Mouse (Mus musculus): ENCODE data around the gene Nr4a1.

The Nr4a1 gene

DNA sequence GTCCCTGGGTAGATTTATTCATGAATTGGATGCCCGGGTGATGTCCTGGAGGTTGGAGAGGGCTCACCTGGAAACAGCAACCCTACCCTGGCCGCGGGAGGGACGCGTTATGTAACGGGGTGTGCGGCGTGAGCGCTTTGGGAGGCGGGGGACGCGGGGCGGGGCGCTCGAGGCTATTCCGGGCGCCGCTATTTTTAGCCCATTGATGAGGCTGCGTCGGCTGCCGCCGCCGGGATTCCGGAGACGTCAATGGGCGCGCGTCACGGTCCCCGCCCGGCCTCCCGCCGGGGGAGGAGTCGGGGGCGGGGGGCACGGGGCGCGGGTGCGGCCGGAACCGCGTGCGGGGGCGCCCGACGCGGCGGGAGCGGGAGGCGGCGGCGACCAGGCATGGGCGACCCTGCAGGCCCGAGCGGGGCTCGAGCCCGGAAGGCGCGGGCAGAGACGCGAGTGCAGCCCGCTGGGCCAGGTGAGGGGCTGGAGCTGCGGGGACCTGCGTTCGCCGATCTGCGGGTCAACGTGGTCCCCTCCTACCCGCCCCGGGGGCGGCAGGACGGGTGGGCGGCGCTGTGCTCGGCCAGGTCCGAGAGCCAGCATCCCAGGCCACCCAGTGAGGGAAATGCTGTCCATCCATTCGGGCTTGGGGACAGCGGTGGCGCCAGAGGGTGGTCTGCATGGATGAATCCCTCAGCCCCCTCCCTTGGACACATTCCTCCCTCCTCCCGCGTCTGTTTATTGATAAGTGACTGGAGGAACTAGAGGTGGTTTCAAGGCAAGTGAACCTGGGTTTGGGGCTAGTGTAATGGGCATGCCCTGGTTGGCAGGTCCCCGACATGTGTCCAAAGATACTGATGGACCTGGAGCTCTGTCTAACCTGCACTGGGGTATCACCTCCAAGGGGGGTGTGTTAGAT is at the start of gene Nr4a1:
Nr4a1 (plus strand) TSS at position 384 of the 910 bp plus-strand sequence.
- DNase-seq (ENCODE audit: low spot score in 2 of 2), result peak; percentile 48 to 75

DNA sequence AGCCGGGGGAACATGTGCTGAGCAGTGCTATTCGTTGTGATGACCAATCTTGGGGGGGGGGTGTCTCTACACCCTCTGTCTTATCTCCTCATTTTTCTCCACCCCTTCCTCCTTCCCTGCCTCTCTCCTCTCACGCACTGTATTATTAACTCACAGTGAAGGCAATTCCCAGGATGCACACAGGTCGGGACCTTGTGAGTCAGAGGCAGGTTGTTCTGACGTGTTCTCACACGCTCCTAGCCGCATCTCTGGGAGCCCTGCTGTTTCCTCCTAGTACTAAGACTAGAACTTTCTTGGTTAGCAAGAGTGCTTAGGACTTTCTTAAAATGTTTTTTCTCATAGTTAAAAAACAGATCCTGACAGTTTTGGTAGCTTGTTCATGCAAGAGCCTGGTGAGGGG is 49.3 kb upstream of the Nr4a1 start:
- no peak for DNase-seq (ENCODE audit: low spot score in 2 of 2)

DNA sequence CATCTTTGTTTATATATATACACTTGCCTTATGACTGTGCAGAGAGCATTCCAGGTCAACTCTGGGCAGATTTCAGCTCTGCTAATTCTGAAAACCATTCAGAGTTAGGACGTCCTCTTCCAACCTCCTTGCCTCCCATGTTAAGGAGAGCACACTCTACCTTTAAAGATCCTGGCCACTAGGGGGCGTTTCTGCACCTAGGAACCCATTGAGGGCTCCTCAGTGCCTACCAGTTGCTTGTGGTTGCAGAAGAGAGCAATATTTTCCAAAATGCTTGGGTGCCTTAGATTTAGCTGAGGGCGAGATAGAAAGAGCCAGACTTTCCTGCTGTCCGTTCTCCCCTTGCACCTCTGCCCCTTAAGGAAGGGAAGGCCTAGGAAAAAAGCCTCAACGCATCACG is 43.8 kb upstream of the Nr4a1 start:
- DNase-seq (ENCODE audit: low spot score in 2 of 2), result peak; percentile 49 to 85

DNA sequence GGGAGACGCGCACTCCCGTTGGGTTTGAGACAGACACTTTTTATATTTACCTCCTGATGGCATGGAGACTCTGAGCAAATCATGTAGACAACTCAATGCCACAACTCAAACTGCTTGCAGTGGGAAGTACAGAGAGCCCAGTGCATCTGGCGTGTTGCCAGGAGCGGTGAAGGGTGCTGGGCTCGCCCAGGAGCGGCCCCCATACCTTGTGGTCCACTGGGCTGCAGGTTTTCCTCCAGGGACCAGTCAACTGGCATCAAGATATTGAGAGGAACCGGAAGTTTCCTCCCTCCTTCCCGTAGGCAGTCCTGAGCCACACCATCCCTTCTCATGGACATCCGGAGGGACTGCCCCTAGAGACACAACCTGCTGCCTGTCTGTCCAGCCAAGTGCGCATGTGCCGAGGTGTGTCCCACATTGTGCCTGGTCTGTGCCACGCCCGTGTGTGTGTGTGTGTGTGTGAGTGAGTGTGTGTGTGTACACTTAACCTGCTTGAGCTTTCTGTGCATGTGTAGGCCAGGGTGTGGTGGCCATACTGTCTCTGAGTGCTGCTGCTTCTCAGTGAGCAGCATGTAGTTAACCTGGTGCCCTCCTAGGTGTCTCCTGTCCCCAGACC is 43.0 kb upstream of the Nr4a1 start:
- DNase-seq (ENCODE audit: low spot score in 2 of 2), result no peak

DNA sequence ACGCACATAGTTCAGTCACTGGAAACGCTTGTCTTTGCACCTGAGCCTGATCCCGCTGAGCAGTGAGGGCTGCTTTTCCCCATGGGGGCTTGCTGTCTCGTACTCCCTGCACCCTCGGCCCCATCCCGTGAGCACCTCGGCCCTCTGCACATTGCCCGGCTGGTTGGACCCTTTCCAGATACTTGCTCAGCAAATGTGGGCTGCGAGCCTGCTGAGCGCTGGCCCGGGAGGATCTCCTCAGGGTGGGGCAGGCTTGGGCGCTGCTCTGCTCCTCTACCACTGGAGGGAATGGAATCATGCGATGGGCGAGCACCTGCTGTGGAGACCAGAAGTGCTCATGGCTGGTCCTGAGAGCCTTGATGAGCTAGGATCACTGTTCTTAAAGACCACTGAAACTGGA is 41.6 kb upstream of the Nr4a1 start:
- DNase-seq (ENCODE audit: low spot score in 2 of 2), result no peak

- DNase-seq (ENCODE audit: low spot score in 2 of 2), result no peak
These were observed 38.9 kb upstream of the Nr4a1 start for GRCm38 (mm10) chr15:101215136-101215535.

DNA sequence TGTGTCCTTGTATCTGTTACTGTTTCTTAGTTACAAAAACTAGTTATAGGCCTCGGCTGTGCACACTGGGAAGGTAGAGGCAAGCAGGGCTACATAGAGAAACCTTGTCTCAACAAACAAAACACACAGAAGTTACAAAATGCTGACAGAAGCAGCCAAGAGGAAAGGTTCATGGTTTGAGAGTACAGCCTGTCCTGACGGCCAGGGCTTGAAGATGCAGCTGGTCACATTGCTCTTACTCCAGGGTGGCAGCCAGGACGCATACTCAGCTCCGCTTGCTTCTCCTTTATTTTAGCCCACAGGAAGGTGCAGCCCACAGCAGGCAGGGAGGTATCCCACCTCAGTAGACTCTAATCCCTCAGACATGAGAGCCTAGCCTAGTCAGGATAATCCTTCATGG is 38.0 kb upstream of the Nr4a1 start:
- no peak for DNase-seq (ENCODE audit: low spot score in 2 of 2)

GRCm38 (mm10) chr15:101220905-101221297 is 33.2 kb upstream of the Nr4a1 start:
- DNase-seq (ENCODE audit: low spot score in 2 of 2), result no peak

DNA sequence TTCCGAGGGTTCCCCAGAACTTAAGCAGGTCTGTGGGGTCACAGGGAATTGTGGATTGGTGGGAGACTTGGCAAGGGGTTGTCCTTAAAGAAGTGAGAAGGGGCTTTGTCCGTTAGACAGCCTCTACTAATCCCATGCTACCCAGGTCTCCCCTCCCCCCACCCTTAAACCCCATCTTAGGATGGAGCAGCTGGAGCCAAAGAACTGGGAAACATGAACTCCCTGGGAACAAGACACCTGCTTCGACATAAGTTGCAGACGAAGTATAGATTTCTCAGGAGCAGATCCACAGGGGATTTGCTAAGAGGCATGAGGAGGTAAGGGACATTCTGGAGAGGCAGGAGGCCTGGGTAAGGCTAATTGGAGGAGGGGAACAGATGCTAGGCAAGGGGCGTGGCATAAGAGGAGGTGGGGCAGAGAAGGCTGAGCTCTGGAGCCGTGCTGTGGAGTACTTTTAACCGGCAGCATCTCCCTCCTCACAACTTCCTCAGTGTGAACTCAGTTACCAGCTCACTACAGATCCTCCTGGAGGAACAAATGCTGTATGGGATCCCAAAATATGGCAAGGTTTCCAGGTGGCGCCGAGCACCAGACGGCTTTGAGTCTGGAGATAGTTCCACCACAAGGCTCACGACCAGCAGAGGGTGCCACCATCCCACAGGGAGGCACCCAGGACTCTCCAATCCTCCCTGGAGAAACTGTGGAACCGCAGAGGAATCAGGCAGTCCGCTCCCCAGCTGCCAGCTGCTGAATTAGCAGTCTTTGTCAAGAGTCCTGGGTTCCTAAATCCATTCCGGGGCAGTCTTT is 32.6 kb upstream of the Nr4a1 start:
- peak; percentile 64 to 87 for DNase-seq (ENCODE audit: low spot score in 2 of 2)

GRCm38 (mm10) chr15:101222897-101223482 is 31.1 kb upstream of the Nr4a1 start:
- DNase-seq (ENCODE audit: low spot score in 2 of 2), result no peak

DNA sequence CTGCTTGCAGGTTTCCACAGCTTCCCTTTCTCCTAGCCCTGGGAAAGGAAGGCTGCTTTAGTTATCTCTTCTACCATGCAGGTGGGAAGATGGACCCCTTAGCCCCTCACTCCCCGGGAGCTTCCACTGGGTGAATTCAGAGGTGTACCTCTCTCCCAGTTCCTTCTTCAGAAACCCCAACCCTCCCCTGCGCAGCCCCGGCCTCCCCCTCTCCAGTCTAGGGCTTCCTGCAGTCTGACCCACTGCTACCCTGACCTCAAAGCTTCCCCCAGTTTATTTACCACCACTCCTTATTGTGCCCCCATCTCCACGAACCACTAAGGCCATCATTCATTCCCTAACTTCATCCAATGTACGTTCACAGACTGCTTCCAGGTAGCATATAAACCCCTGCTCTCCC is 30.5 kb upstream of the Nr4a1 start:
- DNase-seq (ENCODE audit: low spot score in 2 of 2), result no peak

- DNase-seq (ENCODE audit: low spot score in 2 of 2), result peak; percentile 71 to 82
These were observed 29.8 kb upstream of the Nr4a1 start, which contains the start of gene Grasp for GRCm38 (mm10) chr15:101224006-101224906. Gene Grasp, plus strand, starts transcription at chr15:101224188.

- no peak for DNase-seq (ENCODE audit: low spot score in 2 of 2)
These were observed 29.1 kb upstream of the Nr4a1 start for GRCm38 (mm10) chr15:101224977-101225376.

DNA sequence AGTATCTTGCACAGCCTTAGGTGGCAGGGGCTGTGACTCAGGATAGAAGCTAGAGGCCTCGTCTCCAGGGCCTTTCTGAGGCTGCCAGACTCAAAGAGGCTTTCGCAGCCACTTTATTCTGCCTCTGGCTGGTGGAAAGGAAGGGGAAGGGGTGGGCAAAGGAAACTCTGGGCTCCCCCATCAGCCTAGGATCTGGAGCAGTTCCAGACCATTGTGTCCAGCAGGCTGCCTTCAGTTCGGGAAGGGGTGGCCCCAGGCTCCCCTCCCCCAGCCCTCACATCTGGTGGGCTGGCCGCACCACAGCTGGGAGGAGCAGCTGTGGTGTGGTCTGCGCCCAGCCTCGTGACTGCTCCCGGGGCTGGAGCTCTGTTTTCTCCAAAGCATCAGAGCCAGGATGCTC is 26.1 kb upstream of the Nr4a1 start:
- no peak for DNase-seq (ENCODE audit: low spot score in 2 of 2)

GRCm38 (mm10) chr15:101228866-101229590 is 25.0 kb upstream of the Nr4a1 start:
- DNase-seq (ENCODE audit: low spot score in 2 of 2), result no peak

DNA sequence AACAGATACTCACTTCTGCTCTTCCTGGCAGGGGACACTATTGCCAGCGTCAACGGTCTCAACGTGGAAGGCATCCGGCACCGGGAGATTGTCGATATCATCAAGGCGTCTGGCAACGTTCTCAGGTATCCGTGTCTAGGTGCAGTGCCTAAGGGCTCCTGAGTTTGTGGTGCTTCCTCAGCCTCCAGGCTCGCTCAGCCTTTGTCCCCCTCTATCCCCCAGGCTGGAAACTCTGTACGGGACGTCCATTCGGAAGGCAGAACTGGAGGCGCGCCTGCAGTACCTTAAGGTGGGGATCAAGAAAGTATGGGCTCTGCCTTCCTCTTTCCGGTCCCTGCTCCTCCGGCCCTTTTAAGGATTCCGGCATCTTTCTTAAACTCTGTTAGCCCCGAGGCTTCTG is 23.6 kb upstream of the Nr4a1 start:
- no peak for DNase-seq (ENCODE audit: low spot score in 2 of 2)

DNA sequence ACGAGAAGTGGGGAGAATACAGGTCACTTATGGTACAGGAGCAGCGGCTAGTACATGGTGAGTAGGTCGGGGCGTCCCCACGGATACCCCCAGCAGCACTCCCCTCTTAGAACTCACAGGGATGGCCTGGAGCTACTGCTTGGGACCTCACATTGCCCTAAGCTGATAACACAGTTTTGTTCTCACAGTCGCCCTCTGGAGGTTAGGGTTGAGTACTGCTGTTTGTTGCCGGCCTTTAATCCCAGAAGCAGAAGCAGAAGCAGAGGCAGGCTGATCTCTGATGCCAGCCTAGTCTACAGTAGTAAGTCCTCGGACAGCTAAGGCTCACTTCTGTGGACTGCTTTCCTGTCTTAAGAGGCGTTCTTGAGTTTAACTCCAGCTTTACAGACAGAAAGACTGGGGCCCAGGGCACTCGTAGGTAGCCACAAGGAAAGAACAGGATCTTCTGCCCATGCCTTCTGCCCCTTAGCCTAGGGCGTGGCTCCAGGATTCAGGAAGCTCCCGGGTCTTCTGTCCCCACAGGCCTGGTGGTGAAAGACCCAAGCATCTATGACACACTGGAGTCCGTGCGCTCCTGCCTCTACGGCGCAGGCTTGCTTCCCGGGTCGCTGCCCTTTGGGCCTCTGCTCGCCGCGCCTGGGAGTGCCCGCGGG is 22.9 kb upstream of the Nr4a1 start:
- peak; percentile 42 to 74 for DNase-seq (ENCODE audit: low spot score in 2 of 2)

DNA sequence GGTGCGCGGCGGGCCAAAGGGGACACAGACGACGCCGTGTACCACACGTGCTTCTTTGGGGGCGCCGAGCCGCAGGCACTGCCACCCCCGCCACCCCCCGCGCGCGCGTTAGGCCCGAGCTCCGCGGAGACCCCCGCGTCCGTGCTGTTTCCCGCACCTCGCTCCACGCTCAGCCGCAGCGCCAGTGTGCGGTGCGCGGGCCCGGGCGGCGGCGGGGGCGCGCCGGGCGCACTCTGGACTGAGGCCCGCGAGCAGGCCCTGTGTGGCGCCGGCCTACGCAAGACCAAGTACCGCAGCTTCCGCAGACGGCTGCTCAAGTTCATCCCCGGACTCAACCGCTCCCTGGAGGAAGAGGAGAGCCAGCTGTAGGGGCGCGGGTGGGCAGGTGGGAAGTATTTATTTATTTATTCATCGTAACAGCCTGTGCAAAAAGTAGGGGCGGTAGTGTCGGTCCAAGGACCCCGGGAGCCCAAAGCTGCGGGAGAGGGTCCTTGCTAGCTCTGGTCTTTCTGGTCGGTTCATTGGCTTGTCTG is 22.4 kb upstream of the Nr4a1 start:
- DNase-seq (ENCODE audit: low spot score in 2 of 2), result no peak

GRCm38 (mm10) chr15:101232607-101233006 is 21.5 kb upstream of the Nr4a1 start:
- DNase-seq (ENCODE audit: low spot score in 2 of 2), result no peak

All from spleen, postnatal 4 days (tissue).